Mouse (Mus musculus) CD4-positive naive resting alpha-beta T cell, adult 76 days (primary cell): ENCODE data around the gene Trim30a. TPM values are rescaled to one million over a fixed set of nuclear protein-coding genes. Genes with fewer than 3 reads are reported as not detected.

Experiments
- total RNA-seq: library from RNA; stranded (reverse); gene quantifications from one replicate; pipeline ENCODE4 v1.2.4, GENCODE M21; 2023

Trim30a gene
- total RNA-seq = 61.9 TPM

DNA sequence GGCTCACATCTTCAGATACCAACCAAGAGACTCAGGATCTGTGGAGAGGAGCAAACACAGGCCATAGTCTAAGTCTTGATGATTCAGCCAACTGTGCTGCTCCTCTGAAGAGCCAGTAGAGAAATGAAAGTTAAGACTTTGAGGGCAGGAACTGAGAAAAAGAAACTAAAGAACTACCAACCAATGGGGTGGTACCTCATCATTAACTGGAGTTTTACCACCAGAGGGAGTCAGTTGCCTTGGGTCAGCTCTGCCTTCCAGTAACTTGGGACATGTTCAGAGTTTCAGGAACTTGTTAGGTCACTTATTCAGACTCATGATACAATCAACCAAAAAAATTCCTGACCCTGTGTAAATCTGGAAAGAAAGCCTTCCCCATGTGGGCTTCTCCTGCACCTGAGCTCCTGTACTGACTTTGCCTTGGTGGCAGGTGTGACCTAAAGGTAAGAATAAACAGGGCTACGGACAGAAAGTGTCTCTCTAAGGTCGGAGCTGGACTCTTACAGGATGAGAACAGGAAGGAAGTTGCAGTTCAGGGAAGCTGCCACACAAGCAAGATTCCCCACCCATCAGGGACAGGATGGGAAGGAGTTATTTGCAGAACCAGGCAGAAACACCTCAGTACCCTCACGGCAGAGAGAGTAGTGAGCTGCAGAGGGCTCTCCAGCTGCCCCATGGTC is at the start of gene Trim30a:
Gene Trim30a, minus strand, starts transcription at position 129 of the 680 bp plus-strand sequence.

DNA sequence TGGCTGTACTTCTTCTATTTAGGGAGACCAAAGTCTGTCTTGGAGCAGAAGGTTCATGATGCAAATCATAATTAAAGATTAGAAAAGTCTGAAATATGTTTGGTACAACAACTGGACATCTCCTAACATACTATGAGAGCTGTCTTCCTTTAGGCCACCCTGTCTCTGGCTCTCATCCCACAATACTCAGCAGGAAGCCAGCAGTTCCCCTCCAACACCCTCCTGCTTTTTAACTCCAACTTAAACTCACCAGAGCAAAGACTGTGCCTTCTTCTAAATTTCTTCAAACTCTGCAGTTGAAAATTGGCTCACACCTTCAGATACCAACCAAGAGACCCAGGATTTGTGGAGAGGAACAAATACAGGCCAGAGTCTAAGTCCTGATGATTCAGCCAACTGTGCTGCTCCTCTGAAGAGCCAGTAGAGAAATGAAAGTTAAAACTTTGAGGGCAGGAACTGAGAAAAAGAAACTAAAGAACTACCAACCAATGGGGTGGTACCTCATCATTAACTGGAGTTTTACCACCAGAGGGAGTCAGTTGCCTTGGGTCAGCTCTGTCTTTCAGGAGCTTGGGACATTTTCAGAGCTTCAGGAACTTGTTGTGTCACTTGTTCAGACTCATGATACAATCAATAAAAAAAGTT is 42.5 kb upstream of the Trim30a start, which contains the start of gene Trim30d:
Gene Trim30d, minus strand, starts transcription at position 429 of the 645 bp plus-strand sequence.

DNA sequence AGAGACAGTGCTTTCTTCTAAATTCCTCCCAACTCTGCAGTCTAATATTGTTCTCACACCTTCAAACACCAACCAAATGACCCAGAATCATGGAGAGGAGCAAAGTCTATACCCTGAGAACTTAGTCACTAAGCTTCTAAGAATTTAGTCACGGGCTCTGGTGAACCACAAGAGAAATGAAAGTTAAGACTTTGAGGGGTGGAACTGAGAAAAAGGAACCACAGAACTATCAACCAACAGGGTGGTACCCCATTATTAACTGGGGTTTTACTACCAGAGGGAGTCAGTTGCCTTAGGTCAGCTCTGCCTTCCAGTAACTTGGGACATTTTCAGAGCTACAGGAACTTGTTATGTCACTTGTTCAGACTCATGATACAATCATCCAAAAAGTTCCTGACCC is 64.3 kb downstream of the Trim30a start, which contains the start of gene Trim30c:
Gene Trim30c, minus strand, starts transcription at position 140 of the 400 bp plus-strand sequence.

DNA sequence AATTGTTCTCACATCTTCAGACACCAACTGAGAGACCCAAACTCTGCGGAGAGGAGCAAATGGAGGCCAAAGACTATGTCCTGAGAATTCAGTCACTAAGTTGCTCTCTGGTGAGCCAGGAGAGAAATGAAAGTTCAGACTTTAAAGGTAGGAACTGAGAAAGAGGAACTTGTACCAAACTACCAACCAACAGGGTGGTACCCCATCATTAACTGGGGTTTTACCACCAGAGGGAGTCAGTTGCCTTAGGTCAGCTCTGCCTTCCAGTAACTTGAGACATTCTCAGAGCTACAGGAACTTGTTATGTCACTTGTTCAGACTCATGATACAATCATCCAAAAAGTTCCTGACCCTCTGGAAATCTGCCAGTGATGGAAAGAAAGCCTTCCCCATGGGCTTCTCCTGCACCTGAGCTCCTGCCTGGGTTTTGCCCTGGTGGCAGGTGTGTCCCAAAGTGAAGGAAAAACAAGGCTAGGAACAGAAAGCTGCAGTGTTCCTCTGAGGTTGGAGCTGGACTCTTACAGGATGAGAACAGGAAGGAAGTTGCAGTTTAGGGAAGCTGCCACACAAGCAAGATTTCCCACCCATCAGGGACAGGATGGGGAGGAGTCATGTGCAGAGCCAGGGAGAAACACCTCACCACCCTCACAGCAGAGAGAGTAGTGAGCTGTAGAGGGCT is 95.1 kb downstream of the Trim30a start, which contains the start of gene Trim30b:
Gene Trim30b, minus strand, starts transcription at position 149 of the 679 bp plus-strand sequence.

Other genes with a start within 250 kb of the Trim30a start
- 0.50 TPM for gene Trim6, start 246.4 kb downstream of the Trim30a start, total RNA-seq
- 26.2 TPM for gene Trim34a, start 220.7 kb downstream of the Trim30a start, total RNA-seq
- 12.7 TPM for gene Trim5, start 177.1 kb downstream of the Trim30a start, total RNA-seq
- gene Trim12a, start 149.7 kb downstream of the Trim30a start, total RNA-seq = 151 TPM
- gene Trim34b, start 135.7 kb downstream of the Trim30a start, total RNA-seq = 1.6 TPM
- 25.9 TPM for gene Trim12c, start 111.8 kb downstream of the Trim30a start, total RNA-seq
- 1.7 TPM for gene Trim30b, start 95.3 kb downstream of the Trim30a start, total RNA-seq
- gene Trim30c, start 64.4 kb downstream of the Trim30a start, total RNA-seq = 0.76 TPM
- gene Trim30d, start 42.7 kb upstream of the Trim30a start, total RNA-seq = 12.1 TPM
- not detected for gene Olfr651, start 84.9 kb upstream of the Trim30a start, total RNA-seq
- not detected for gene Olfr652, start 95.7 kb upstream of the Trim30a start, total RNA-seq
- gene Olfr653, start 112.1 kb upstream of the Trim30a start, total RNA-seq = not detected
- not detected for gene Olfr654, start 121.8 kb upstream of the Trim30a start, total RNA-seq
- not detected for gene Olfr655, start 136.6 kb upstream of the Trim30a start, total RNA-seq
- gene Olfr656, start 148.8 kb upstream of the Trim30a start, total RNA-seq = not detected
- gene Olfr657, start 159.6 kb upstream of the Trim30a start, total RNA-seq = not detected
- gene Olfr658, start 182.1 kb upstream of the Trim30a start, total RNA-seq = 0.18 TPM
- gene Olfr659, start 201.6 kb upstream of the Trim30a start, total RNA-seq = not detected
- gene Olfr661, start 221.3 kb upstream of the Trim30a start, total RNA-seq = not detected